Mouse (Mus musculus) thymus, adult 2 months (tissue): ENCODE results near the gene Gstt2. TPM values are rescaled to one million over a fixed set of nuclear protein-coding genes. Genes with fewer than 3 reads are reported as not detected.

Experiments
- DNase-seq: peaks from one replicate; pipeline ENCODE4 v3.0.0; 2021
- H3K27ac ChIP-seq: fragments of 200-500 bp; 2 replicates; pipeline ENCODE4 v1.5.1; 2012; ENCODE audit warnings: low read length, control low read depth; ENCODE audit not compliant: control insufficient read depth, insufficient read depth
- H3K27me3 ChIP-seq: fragments of 200-500 bp; 2 replicates; pipeline ENCODE4 v1.6.1; 2012; ENCODE audit warnings: mild to moderate bottlenecking, low read length, moderate library complexity, mixed read lengths; ENCODE audit not compliant: control insufficient read depth, insufficient read depth
- H3K36me3 ChIP-seq: fragments of 200-500 bp; 2 replicates; pipeline ENCODE4 v1.6.1; 2012; ENCODE audit warnings: mild to moderate bottlenecking, low read length, moderate library complexity; ENCODE audit not compliant: control insufficient read depth, insufficient read depth
- H3K4me1 ChIP-seq: fragments of 200-500 bp; replicated peaks from 2 replicates; pipeline ENCODE4 v1.6.1; 2012; ENCODE audit warnings: low read length; ENCODE audit not compliant: control insufficient read depth, insufficient read depth
- H3K4me3 ChIP-seq: fragments of 200-500 bp; 2 replicates; pipeline ENCODE4 v1.5.1; 2012; ENCODE audit warnings: mild to moderate bottlenecking, low read length, control low read depth, moderate library complexity; ENCODE audit not compliant: control insufficient read depth, insufficient read depth
- CTCF ChIP-seq: fragments of 200-500 bp; IDR thresholded peaks from 2 replicates; pipeline ENCODE4 v1.5.1; 2012; ENCODE audit warnings: mild to moderate bottlenecking, control low read depth, low read length, moderate library complexity, borderline replicate concordance; ENCODE audit not compliant: control insufficient read depth, poor library complexity, insufficient read depth; ENCODE audit errors: extremely low read depth
- POLR2A ChIP-seq: fragments of 200-500 bp; IDR thresholded peaks from 2 replicates; pipeline ENCODE4 v1.6.1; 2012; ENCODE audit warnings: mild to moderate bottlenecking, low read length, control low read depth, moderate library complexity; ENCODE audit not compliant: control insufficient read depth, poor library complexity, insufficient read depth; ENCODE audit errors: extremely low read depth
- WGBS: fragments of 180-500 bp; shearing (Covaris S2); methylation state at CpG from one replicate; pipeline ENCODE4 v1.1.7; 2018; 5-methylcytosine and 5-hydroxymethylcytosine counted together
- polyA plus RNA-seq: library from polyadenylated mRNA; depleted of rRNA; stranded (reverse); fragments of >200 nt; gene quantifications from 2 replicates; pipeline ENCODE4 v1.2.3, GENCODE M21; 2012; rRNA removed

Gstt2 gene
- polyA plus RNA-seq, result 174 and 216 TPM in 2 replicates

DNA sequence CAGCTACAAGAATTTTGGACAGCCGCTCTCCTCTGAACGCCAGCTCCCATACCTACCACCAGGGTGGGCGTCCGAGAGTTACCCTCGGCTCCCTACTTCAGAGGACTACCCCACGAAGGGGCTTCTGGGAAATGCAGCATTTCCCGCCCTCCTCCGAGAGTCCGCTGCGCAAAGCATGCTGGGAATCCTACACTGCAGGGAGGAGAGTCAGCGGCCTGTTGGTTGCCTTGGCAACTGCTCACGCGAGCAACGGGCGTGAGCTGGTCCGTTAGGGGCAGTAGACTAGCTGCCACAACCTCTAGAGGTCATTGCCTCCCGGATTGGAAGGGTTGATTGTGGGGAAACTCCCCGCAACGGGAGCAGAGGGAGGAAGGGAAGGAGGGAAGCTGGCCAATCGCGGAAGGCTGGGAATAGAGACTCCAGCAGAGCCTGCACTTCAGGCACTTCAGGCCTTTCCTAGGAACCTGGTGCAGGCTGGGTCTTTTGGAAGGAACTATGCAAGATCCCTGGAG lies at the start of gene Gstt2:
Gstt2 (minus strand) TSS at position 177 of the 512 bp plus-strand sequence.
- Histone ChIP-seq H3K27me3 (no peaks in the 10 kb centered on the region), H3K4me1 (peaks cover 26% of the 10 kb centered on the region), H3K4me3 (peak within 1 kb of the TSS; percentile 59), H3K36me3 (no peaks in the 10 kb centered on the region), H3K27ac (peak within 1 kb of the TSS; percentile 87)
- TF ChIP-seq POLR2A (peak; percentile 84), CTCF (peak; percentile 69; the same call in 1 of the 2 replicates)
- peak; percentile 93 for DNase-seq
- under 1% methylated on average over 21 of the region's 21 CpGs for WGBS

DNA sequence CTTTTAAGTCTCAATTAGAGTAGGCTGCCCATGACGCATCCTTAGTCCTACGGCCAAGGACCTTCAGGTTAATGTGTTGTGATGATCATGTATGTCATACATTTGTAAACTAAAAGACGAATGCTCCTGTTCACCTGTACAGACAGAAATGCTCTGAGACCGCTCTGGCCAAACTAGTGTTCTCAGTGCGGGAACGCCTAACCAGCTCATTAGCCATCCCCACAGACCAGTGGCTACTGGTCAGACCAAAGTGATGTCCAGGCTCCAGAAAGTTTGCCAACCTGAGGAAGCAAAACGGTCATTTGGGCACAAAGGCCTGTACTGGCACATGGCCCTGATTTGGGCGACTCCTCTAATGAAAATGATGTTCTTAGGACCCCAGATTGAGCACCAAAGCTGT lies 47.5 kb upstream of the Gstt2 start:
- no peak for DNase-seq
- Histone ChIP-seq H3K27ac (no peak overlapping the region), H3K36me3 (no peaks in the 10 kb centered on the region), H3K4me1 (no peaks in the 10 kb centered on the region), H3K4me3 (no peak overlapping the region), H3K27me3 (no peaks in the 10 kb centered on the region)
- TF ChIP-seq POLR2A (no peak), CTCF (no peak)
- 96% methylated on average over 8 of the region's 8 CpGs for WGBS

DNA sequence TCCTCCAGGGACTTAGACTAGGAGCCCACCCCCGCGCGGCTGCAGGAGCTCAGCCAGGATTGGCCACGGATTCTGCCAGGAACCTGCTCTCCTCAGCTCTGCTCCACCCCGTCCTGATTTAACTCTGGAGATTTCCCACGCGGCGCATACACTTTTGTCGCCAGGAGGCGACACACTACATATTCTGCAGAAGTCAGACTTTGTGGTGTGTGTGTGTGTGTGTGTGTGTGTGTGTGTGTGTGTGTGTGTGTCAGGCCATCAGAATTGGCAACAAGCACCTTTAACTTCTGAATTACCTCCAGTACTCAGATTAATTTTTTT lies 46.0 kb upstream of the Gstt2 start:
- peak; percentile 58 for DNase-seq
- no peak for TF ChIP-seq POLR2A
- TF ChIP-seq CTCF, result peak; percentile 48; the same call in 1 of the 2 replicates
- Histone ChIP-seq H3K27me3 (no peaks in the 10 kb centered on the region), H3K4me1 (no peaks in the 10 kb centered on the region), H3K27ac (no peak overlapping the region), H3K36me3 (no peaks in the 10 kb centered on the region), H3K4me3 (no peak overlapping the region)
- 4% methylated on average over 10 of the region's 10 CpGs for WGBS

DNA sequence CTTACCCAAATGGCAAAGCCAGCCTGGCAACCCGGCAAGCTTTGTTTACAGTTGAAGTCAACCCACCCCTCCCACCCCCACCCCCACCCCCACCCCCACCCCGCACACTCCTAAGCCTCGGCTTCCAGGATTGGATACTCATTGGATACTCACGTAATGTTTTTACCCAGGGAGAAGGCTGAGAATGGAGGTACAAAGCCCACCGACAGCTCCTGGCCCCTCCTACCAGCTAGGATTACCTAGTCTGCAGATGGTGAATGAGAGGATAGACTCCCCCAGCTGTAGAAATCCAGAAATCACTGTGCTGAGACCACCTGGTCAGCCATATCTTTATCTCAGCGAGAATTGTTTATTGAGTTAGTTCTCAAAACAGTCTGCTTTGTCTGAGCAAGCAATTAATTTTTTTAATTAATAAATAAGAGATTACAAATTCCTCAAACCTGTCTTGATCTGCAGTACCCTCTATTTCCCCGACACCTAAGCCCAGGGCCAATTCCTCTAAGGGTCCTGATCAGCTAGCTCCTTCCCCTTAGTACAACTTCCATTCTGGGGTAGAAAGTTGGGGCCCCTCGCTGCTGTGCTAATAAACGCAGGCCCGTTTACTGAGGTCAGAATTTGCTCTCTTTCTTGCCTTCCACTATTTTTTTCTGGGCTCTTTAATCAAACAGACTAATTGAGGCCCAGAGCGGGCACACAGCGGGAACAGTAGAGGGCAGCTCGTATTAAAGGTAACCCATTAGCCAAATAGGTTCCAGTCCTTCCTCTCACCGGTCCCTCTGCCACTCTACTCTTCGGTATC lies 45.4 kb upstream of the Gstt2 start:
- H3K4me3 ChIP-seq, result no peak overlapping the region
- H3K27ac ChIP-seq, result no peak overlapping the region
- no peaks in the 10 kb centered on the region for H3K4me1 ChIP-seq
- no peaks in the 10 kb centered on the region for H3K27me3 ChIP-seq
- no peak for TF ChIP-seq CTCF
- TF ChIP-seq POLR2A, result no peak
- no peak for DNase-seq
- WGBS, result 52% methylated on average over 15 of the region's 15 CpGs
- H3K36me3 ChIP-seq, result no peaks in the 10 kb centered on the region

DNA sequence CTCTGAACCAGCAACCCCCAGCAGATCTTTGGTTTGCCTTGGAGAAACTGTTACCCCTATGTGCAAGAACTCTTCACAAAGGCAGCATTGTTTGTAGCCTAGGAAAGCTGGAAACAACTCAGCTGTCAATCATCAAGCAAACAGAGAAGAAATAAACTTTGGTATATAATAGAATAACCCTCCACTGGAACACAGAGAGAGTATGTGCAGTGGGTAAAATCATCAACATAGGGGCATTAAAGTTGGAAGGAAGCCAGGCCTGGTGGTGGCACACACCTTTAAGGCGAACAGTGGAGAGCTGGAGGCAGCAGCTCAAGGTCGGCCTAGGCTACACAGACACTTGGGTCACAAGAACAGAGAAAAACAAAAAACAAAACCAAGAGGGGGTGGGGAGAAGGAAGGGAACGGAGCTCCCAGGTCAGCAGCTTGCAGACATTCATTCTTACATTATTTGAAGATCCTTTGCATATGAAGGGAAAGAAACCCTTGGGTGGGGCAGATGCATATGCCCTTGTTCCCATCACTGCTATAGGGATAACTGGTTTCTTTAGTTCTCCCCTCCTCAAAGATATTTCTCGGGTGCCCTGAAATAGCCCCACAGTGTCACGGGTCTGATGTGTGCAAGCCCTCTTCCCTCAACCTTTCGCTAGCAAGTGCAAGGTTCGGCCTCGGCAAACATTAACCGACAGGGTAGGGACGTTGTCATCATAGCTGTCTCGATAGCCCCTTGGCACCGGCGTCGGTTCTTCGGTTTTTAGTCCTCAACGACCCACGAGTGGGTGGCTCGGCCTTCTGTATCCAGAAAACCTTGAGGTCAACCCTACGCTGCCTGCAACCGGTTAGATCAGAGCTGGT lies 44.6 kb upstream of the Gstt2 start:
- H3K36me3 ChIP-seq, result no peaks in the 10 kb centered on the region
- no peak overlapping the region for H3K27ac ChIP-seq
- no peak for TF ChIP-seq POLR2A
- H3K4me1 ChIP-seq, result no peaks in the 10 kb centered on the region
- DNase-seq, result no peak
- WGBS, result 75% methylated on average over 20 of the region's 20 CpGs
- no peak overlapping the region for H3K4me3 ChIP-seq
- H3K27me3 ChIP-seq, result no peaks in the 10 kb centered on the region

DNA sequence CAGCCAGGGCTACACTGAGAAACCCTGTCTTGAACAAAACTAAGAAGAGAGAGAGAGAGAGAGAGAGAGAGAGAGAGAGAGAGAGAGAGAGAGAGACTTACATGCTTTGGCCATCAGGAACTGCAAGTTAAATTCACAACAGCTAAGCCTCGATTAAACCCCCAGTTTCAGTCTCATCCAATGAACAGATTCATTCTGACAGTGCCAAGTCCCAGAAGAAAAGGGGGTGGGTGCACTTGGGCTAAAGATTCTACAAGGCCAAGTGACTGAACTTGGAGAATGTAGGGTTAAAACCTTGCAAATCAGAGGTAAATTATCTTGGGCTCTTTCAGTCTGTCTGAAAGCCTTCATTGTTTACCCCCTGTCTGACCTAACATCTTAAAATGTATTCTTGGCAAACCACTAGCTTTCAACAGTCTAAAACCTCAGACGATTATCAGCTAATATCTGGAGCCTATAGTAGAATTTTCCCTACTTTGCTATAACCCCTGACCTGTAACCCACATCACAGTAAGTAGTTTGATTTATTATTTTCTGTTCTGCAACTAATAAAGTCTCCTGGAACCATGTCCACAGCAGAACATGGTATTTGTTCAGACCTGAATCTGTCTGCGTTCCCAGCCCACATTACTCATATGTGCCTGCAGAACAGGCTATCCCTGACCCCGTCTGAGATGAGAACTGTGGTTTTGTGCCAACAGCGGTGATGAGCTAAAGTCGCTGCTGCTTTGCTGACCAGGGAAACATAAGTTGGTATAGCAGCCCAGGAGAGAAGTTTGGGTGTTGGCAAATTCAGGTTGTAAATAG lies 43.8 kb upstream of the Gstt2 start:
- Histone ChIP-seq H3K27me3 (no peaks in the 10 kb centered on the region), H3K4me3 (no peak overlapping the region), H3K36me3 (no peaks in the 10 kb centered on the region), H3K4me1 (no peaks in the 10 kb centered on the region), H3K27ac (no peak overlapping the region)
- no peak for DNase-seq
- 82% methylated on average over 6 of the region's 6 CpGs for WGBS
- TF ChIP-seq CTCF (no peak), POLR2A (no peak)

DNA sequence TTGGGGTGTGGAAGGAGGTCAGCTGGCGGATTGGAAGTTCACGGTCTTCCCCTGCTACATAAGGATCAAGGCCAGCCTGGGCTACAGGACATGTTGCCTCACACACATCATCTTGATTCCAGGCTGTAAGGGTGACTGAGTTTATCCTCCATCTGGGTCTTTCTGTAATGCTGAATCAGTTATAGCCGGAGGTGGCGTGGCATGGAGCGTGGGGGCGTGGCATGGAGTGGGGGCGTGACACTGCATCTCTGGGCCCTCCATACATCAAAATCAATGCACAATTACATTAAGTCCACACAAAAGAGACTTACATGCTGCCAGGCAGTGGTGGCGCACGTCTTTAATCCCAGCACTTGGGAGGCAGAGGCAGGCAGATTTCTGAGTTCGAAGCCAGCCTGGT lies 43.1 kb upstream of the Gstt2 start:
- Histone ChIP-seq H3K36me3 (no peaks in the 10 kb centered on the region), H3K4me1 (no peaks in the 10 kb centered on the region), H3K4me3 (no peak overlapping the region), H3K27ac (no peak overlapping the region), H3K27me3 (no peaks in the 10 kb centered on the region)
- DNase-seq, result no peak
- no peak for TF ChIP-seq POLR2A
- TF ChIP-seq CTCF, result no peak
- 94% methylated on average over 10 of the region's 10 CpGs for WGBS
